12 mouse cellular contexts compared by ENCODE assay signal in genomic region chr2:180234980-180235379, GRCm38 (mm10). TPM values are rescaled to one million over a fixed set of nuclear protein-coding genes. Genes with fewer than 3 reads are reported as not detected.
DNase-seq lines count a peak whose midpoint lies in the region; ATAC-seq and TF ChIP-seq lines count a peak whose summit lies in the region.
"Had no signal": no experiment of that assay in that cellular context is flagged by ENCODE, and none has a peak within 500 bp of the region (broad histone marks: within the 10 kb centered on the region; RNA-seq: fewer than 3 reads in every experiment).

No protein-coding gene starts in this region.

- H3K4me2 ChIP-seq in heart, embryonic 13.5 days: peak overlapping the region; percentile 27
- no peak overlapping the region; the same call in 1 of the 2 replicates for H3K4me2 ChIP-seq in kidney, embryonic 16.5 days (replicated peaks; ENCODE audit: low read depth, low read length)
- no peak overlapping the region for H3K4me2 ChIP-seq in lung, postnatal 0 days (replicated peaks; ENCODE audit: low read depth, low read length)

- intact Hi-C loops in heart, postnatal 36 days (cut with DNase I): no loop called here

- peak; percentile 15; the same call in 1 of the 2 replicates for TF ChIP-seq EP300 in lung, postnatal 0 days (IDR thresholded peaks at IDR 0.05)

- no peak overlapping the region for H3K9ac ChIP-seq in heart, embryonic 13.5 days
- peak overlapping the region; percentile 19 for H3K9ac ChIP-seq in kidney, embryonic 16.5 days (replicated peaks; ENCODE audit: low read length)
- no peak overlapping the region for H3K9ac ChIP-seq in lung, postnatal 0 days (replicated peaks; ENCODE audit: low read depth)

- DNase-seq in heart, postnatal 36 days: no peak
- peak; percentile 82 for DNase-seq in Muller cell, postnatal 12 days (ENCODE audit: inconsistent ontology term)
- peak; percentile 83 for DNase-seq in lung, postnatal 0 days (ENCODE audit: low spot score)
- no peak for DNase-seq in cerebellum, adult 11 months
- no peak for DNase-seq in urinary bladder, adult 2 months (ENCODE audit: low spot score)
- DNase-seq in ovary, adult 18-20 months (ENCODE audit: low spot score): no peak
- DNase-seq: embryo, embryonic 11 days had no signal

- H3K27ac ChIP-seq in heart, embryonic 13.5 days (replicated peaks): peak overlapping the region; percentile 93
- peak overlapping the region; percentile 92 for H3K27ac ChIP-seq in kidney, embryonic 16.5 days (ENCODE audit: low read length)
- H3K27ac ChIP-seq in lung, postnatal 0 days (ENCODE audit: low read length): peak overlapping the region; percentile 91
- H3K27ac ChIP-seq: midbrain, embryonic 10.5 days had no signal

- peaks cover 54% of the 10 kb centered on the region for H3K4me1 ChIP-seq in heart, embryonic 13.5 days
- peaks cover 24% of the 10 kb centered on the region for H3K4me1 ChIP-seq in kidney, embryonic 16.5 days (ENCODE audit: insufficient read depth, low read length)
- peaks cover 35% of the 10 kb centered on the region for H3K4me1 ChIP-seq in lung, postnatal 0 days (ENCODE audit: insufficient read depth, low read depth, low read length)

- no peak for TF ChIP-seq CTCF in lung, postnatal 0 days (IDR thresholded peaks at IDR 0.05)

- ATAC-seq in heart, embryonic 13.5 days (ENCODE audit: extremely low read depth, insufficient number of reproducible peaks, low FRiP score, low TSS enrichment): peak; percentile 30; the same call in 1 of the 2 replicates
- peak; percentile 85 for ATAC-seq in kidney, embryonic 16.5 days (ENCODE audit: low FRiP score, low TSS enrichment)
- ATAC-seq in lung, postnatal 0 days: peak; percentile 72
- ATAC-seq: CD4-positive, CD25-positive, alpha-beta regulatory T cell, adult 4 months had no signal

- H3K27me3 ChIP-seq in heart, embryonic 13.5 days (replicated peaks): no peaks in the 10 kb centered on the region
- no peaks in the 10 kb centered on the region for H3K27me3 ChIP-seq in kidney, embryonic 16.5 days (ENCODE audit: insufficient read depth, low read length)
- no peaks in the 10 kb centered on the region for H3K27me3 ChIP-seq in lung, postnatal 0 days (replicated peaks; ENCODE audit: insufficient read depth, low read length)

- no peaks in the 10 kb centered on the region for H3K36me3 ChIP-seq in heart, embryonic 13.5 days
- H3K36me3 ChIP-seq in kidney, embryonic 16.5 days (ENCODE audit: insufficient read depth, low read length): no peaks in the 10 kb centered on the region
- no peaks in the 10 kb centered on the region for H3K36me3 ChIP-seq in lung, postnatal 0 days (ENCODE audit: insufficient read depth, low read length)
- H3K36me3 ChIP-seq: midbrain, embryonic 10.5 days had no signal

- 32% methylated on average over 6 of the region's 6 CpGs for WGBS in heart, embryonic 13.5 days
- WGBS in kidney, embryonic 16.5 days: 50% methylated on average over 6 of the region's 6 CpGs
- 31% methylated on average over 6 of the region's 6 CpGs for WGBS in lung, postnatal 0 days

- H3K9me3 ChIP-seq in heart, embryonic 13.5 days: no peaks in the 10 kb centered on the region
- H3K9me3 ChIP-seq in kidney, embryonic 16.5 days (ENCODE audit: low read length): no peaks in the 10 kb centered on the region
- H3K9me3 ChIP-seq in lung, postnatal 0 days (ENCODE audit: low read length): no peaks in the 10 kb centered on the region
- H3K9me3 ChIP-seq: midbrain, embryonic 10.5 days had no signal

- H3K4me3 ChIP-seq in heart, embryonic 13.5 days: no peak overlapping the region
- no peak overlapping the region for H3K4me3 ChIP-seq in kidney, embryonic 16.5 days (ENCODE audit: low read length)
- no peak overlapping the region for H3K4me3 ChIP-seq in lung, postnatal 0 days (ENCODE audit: low read depth, low read length)
- H3K4me3 ChIP-seq: midbrain, embryonic 10.5 days had no signal

RNA-seq across cellular contexts. Expression of gene Lama5, which starts 9.3 kb away (rescaled TPM):
- polyA plus RNA-seq in heart, embryonic 13.5 days (2015; fragmentation: Nextera tagmentation; extraction: Ambion mirVana): 21.6 and 22.5 TPM in 2 replicates
- 10 to 100 TPM; 70.7 to 76.3 TPM for total RNA-seq in heart, postnatal 36 days (2021)
- polyA plus RNA-seq in kidney, embryonic 16.5 days (2015; fragmentation: Nextera tagmentation; extraction: Ambion mirVana): 53.1 and 57.4 TPM in 2 replicates
- polyA plus RNA-seq in lung, postnatal 0 days (2015; fragmentation: Nextera tagmentation; extraction: Ambion mirVana): 83.7 and 85.3 TPM in 2 replicates
- 144 and 160 TPM in 2 replicates for polyA plus RNA-seq in urinary bladder, adult 2 months (2012; rRNA removed)

RNA-seq across cellular contexts. Expression of gene Rps21, which starts 22.2 kb away (rescaled TPM):
- 332 and 351 TPM in 2 replicates for polyA plus RNA-seq in heart, embryonic 13.5 days (2015; fragmentation: Nextera tagmentation; extraction: Ambion mirVana)
- total RNA-seq in heart, postnatal 36 days (2021): 100 to 1,000 TPM; 500 to 574 TPM
- 435 and 485 TPM in 2 replicates for polyA plus RNA-seq in kidney, embryonic 16.5 days (2015; fragmentation: Nextera tagmentation; extraction: Ambion mirVana)
- 418 and 453 TPM in 2 replicates for polyA plus RNA-seq in lung, postnatal 0 days (2015; fragmentation: Nextera tagmentation; extraction: Ambion mirVana)
- 3,847 and 3,981 TPM in 2 replicates for polyA plus RNA-seq in urinary bladder, adult 2 months (2012; rRNA removed)

RNA-seq across cellular contexts. Expression of gene Cables2, which starts 38.3 kb away (rescaled TPM):
- 9.0 and 9.3 TPM in 2 replicates for polyA plus RNA-seq in heart, embryonic 13.5 days (2015; fragmentation: Nextera tagmentation; extraction: Ambion mirVana)
- 10 to 100 TPM; 11.2 to 13.5 TPM for total RNA-seq in heart, postnatal 36 days (2021)
- 6.7 and 11.2 TPM in 2 replicates for polyA plus RNA-seq in kidney, embryonic 16.5 days (2015; fragmentation: Nextera tagmentation; extraction: Ambion mirVana)
- 15.5 and 16.1 TPM in 2 replicates for polyA plus RNA-seq in lung, postnatal 0 days (2015; fragmentation: Nextera tagmentation; extraction: Ambion mirVana)
- 25.4 and 28.3 TPM in 2 replicates for polyA plus RNA-seq in urinary bladder, adult 2 months (2012; rRNA removed)

RNA-seq across cellular contexts. Expression of gene Rbbp8nl, which starts 54.7 kb away (rescaled TPM):
- 0.05 and 0.08 TPM in 2 replicates for polyA plus RNA-seq in heart, embryonic 13.5 days (2015; fragmentation: Nextera tagmentation; extraction: Ambion mirVana)
- total RNA-seq in heart, postnatal 36 days (2021): not detected
- 1.5 and 1.6 TPM in 2 replicates for polyA plus RNA-seq in kidney, embryonic 16.5 days (2015; fragmentation: Nextera tagmentation; extraction: Ambion mirVana)
- polyA plus RNA-seq in lung, postnatal 0 days (2015; fragmentation: Nextera tagmentation; extraction: Ambion mirVana): 0.20 and 0.46 TPM in 2 replicates
- 4.6 and 5.9 TPM in 2 replicates for polyA plus RNA-seq in urinary bladder, adult 2 months (2012; rRNA removed)
- total RNA-seq: gastrocnemius, adult 8-10 months had no signal
- polyA plus RNA-seq: CD4-positive, CD25-positive, alpha-beta regulatory T cell, adult 4 months had no signal

Comparison
In these comparisons a context has a peak if more than half of its experiments do, and no peak if none do; other contexts are left out.
1. ATAC-seq: peak in every context shown above with its lines; median percentile 85 in kidney, embryonic 16.5 days; 72 in lung, postnatal 0 days; 30 in heart, embryonic 13.5 days.
2. DNase-seq: peak in Muller cell, postnatal 12 days (single experiment) and lung, postnatal 0 days (single experiment); none in heart, postnatal 36 days (0 of 2), cerebellum, adult 11 months (single experiment), urinary bladder, adult 2 months (single experiment) and ovary, adult 18-20 months (single experiment).
3. Peak in every context shown above with its lines, with median percentiles within 50 percentile points of each other: H3K27ac ChIP-seq.